Mouse (Mus musculus): Measurements from ENCODE around the gene Tmem91.
A peak's percentile ranks its signal among the peaks of the same experiment; 100 is the strongest.
"Not testable (repeated sequence)": the region's sequence is repeated elsewhere in the genome, so short reads cannot be mapped to it uniquely, and the experiment has no call there.

The Tmem91 gene

DNA sequence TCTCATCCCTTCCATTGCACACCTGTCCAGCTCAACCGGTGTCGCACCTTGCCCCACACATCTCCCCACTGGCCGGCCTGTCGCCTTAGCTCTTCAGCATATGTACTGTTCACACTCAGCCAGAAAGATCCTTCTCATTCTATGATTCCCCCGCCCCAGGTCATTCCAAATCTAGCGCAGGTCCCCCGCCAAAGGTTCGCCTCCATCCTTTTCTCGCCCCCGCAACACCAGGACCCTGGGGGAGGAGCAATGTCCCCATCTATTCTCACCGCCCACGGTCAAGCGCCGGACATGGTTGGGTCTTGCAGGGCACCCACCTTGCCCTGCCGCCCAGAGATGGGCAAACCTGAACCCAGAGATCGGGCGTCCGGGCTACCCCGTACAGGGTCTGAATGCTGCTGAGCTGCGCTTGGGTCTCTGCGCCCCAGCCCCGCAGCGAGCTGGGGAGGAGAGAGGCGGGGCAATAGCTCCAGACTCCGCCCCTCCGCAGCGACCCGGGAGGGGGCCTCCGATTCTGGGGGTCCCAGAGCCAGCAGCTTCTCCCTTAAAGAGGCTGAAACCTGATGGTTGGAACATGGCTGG, at the start of gene Tmem91:
Tmem91 (minus strand) TSS at position 448 of the 582 bp plus-strand sequence.
- DNase-seq, result no peak

DNA sequence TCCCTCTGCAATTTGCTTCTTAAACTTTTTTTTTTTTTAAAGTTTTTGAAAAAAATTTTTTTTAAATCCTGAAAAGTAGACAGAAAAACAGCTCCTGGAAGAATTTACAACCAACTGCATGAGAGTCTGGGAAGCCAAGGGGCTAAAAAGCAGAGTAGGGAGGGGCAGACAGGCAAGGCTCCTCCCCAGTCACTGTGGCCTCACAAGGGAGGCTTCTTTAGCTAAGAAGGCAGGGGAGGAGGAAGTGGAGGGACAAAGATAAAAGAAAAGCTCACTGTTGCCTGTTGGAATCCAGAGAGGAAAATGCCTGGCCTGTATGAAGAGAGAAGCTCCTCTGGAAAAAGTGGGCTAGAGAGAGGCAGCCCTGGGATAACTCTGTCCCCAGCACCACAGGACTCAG, 46.8 kb upstream of the Tmem91 start:
- not testable (repeated sequence) for DNase-seq

DNA sequence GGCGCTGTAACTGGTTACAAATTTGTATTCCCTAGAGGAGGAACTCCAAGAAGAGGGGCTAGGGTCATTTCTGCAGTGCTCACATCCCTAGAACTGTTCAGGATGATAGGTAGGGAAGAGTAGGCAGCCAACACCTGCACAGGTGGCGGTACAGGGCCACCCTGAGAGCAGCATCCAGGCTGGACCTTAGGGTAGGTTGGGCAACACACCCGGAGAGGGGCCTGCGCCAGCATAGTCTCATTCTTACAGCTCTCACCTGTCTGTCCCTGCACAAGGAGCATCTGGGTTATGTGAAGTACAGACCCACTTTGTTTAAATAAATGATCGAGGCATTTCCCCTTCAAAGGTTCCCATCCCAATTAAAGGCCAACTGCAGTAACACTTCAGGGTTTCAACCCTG, 45.8 kb upstream of the Tmem91 start:
- DNase-seq, result no peak

DNA sequence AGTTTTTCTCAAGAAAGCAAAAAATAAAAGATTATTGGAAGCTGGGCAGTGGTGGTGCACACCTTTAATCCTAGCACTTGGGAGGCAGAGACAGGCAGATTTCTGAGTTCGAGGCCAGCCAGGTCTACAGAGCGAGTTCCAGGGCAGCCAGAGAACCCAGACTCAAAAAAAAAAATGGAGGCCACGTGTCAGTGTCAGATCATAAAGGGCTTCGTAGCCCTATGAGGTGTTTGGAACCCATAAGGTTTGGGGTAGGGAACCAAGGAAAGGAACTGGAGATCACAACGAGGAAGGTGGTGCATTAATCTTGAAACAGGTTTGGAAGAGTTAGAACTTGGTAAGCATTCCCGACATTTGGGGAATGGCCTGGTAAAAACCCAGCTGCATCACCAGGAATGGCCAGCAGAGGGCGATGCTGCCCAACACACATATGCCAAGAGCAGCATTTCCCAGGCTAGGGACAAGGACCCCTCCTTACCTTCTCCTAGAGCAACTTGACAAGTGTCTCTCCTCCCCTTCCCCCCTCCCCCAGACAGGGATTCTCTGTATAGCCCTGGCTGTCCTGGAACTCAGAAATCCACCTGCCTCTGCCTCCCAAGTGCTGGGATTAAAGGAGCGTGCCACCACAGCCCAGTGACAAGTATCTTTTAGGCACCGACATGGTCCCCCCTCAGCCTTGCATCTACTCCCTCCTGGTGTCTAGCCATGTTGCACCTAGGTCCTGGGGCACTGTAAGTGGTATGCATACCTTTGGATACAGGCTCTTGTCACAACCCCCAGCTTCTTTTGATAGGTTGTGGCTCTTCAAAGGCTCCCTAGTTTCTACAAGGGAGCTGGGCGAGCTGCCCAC, 45.0 kb upstream of the Tmem91 start:
- DNase-seq, result peak; percentile 77 to 85

DNA sequence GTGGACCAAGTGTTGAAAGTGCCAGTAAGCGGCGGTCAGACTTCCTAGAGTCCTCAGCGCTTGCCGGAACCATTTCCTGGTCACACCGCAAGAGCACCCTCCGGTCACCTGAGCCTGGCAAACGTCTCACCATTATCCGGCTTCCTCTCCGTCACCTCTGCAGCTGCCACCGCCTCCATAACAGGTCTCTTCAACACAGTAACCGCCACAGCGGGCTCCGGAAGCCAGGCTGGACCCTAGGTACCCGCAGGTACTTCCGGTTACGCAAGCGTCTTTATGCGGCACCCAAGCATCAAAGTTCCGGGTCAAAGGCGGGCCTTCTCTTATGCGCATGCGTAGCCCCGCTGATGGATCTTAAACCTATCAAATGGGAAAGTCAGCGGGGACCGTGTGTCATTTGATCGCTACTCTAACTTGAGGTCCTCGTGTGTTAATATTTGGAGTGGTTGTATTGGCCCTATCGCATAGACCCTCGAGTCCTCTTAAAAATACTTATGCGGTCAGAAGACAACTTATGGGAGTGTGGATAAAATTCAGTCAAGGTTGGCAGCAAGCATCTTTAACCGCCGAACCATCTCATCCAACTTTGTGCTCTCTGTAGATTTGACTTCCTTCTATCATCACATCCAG, 43.9 kb upstream of the Tmem91 start, which contains the start of gene Ccdc97:
Ccdc97 (minus strand) TSS at position 301 of the 630 bp plus-strand sequence.
- DNase-seq, result peak; percentile 92 to 96

DNA sequence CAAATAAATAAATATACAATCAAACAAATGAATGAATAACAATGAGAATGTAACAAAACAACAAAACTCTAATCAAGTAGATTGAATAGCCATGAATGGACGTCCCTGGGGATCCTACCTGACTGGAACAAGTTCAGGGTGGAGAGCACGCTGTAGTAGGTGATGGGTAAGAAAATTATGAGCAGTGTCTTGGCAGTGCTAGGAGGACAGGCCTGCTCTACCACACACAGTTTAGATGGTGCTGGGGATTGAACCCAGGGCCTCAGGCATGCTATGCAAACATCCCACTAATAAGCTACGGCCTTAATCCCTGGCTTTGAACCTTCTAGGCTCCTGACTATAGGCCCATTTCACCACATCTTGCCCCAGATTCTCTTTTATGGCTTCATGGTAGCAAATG, 42.5 kb upstream of the Tmem91 start:
- no peak for DNase-seq

DNA sequence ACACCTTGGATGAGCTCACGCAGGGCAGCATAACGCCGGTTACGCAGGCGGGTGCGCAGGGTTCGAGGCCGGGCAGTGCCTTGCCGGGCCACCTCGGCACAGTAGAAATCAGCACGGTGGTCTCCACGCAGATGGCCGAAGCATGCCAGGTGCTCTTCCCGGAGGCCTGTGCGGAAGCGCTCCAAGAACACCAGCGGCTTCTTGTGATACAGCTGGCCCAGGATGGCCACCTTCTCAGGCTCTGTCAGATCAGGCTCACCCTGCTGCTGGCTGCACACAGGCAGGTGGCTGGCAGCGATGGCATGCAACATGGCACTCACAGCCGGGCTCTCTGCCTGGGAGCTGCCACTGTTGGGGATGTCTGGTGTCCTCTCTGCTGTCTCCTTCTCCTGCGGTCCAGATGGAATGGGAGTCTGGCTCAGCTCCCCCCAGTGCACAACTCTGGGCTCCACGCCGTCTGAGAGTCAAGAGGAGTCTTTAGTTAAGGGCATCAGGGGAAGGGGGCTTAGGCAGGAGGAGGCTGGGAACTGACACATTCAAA, 40.8 kb upstream of the Tmem91 start:
- DNase-seq, result no peak

DNA sequence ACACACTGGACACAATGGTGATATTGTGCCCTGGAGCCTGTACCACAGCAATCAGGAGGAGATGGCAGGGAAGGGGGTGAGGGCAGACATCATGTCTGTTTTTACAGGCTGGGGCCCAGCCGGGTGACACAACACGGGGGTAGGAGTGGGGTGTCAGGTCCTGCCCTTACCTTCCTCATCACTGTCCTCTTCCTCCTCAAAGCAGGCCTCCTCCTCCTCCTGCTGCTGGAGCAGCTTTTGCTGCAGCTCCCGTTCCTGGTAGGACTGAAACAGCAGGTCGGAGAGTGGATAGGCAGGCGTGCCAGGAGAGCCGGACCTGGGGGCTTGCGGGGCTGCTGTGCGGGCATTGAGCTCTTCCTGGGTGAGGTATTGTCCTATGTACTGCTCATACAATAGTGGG, 39.6 kb upstream of the Tmem91 start:
- DNase-seq, result no peak

DNA sequence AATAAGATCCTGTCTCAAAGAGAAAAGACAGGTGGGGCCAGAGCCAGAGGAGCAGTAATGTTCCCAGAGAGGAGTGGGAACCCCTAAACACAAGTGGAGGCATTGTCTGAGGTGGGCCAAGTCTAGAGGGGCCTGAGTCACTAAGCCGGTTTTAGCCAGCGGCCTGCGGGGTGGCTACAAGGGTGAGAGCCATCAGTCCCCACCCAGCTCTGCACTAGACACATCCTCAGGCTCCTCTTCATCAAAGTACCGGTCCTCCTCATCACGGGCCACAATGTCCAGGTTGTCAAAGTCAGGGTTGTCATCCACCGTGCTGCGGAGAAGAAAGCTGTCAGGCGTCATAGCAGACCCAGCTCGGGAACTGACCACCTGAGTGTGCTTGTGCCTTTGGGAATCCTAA, 37.8 kb upstream of the Tmem91 start:
- DNase-seq, result no peak

DNA sequence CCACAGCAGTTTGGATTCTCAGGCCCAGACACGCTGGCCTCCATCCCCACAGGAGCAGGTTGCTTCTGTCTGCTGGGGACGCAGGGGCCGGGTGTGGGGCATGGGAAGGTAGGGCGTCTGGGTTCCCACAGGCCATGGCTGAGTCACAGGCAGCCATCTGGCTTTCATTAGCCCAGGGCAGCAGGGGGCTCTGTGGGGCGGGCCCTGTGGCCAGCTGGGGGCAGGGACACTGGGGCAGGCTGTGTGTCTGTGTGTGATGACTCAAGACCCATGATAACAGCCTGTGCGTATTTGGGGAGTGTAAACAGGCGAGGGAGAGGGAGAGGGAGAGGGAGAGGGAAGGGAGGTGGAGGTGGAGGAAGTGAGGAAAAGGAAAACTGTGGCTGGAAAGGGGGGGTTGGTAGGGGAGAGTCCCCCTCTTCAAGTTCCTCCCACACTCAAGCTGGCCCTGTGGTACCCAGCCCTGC, 36.8 kb upstream of the Tmem91 start:
- peak; percentile 69 to 76 for DNase-seq

DNA sequence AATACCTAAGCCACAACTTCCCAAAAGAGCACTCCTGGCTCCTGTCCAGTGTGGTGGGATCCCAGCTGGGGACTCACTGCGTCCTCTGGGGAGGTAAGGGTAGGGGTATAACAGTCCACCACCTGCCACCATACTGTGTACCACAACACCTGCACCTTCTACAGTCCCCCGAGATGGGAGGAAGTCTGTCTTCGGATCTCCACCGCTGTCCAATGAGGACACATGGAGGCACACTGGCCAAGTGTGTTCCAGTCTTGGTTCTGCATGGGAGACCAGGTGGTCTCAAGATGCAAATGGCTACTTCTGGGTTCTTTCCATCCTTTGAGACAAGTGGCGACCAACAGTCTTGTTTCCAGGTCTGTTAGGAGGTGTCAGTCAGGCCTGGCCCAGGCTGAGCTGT, 36.2 kb upstream of the Tmem91 start:
- DNase-seq, result no peak

DNA sequence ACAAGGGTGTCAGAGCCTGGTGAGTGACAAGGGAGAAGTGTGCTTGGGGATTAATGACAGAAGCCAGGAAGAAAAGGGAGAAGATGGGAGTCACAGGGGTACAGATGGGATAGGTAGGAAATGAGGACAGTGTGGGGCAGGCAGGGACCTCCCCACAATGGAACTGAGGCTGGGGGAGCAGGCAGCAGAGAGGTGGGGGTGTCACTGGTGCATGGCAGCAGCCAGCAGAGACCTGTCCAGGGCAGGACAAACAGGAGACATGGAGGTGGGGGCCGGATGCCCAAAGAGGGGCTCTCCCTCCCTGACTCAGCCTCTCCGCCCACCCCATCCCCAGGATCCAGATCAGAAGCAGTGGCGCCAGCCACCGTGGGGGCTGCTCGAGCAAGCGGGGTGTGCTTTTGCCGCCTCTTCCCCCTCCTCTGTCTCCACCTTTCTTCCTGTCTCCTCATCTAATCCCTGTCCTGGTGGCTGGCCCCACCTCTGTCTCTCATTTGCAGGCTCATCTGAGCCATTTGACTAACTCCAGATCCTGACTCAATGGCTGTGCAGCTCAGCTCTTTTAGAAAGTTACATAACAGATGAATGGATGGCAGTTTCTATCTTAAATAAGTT, 35.7 kb upstream of the Tmem91 start:
- no peak for DNase-seq

DNA sequence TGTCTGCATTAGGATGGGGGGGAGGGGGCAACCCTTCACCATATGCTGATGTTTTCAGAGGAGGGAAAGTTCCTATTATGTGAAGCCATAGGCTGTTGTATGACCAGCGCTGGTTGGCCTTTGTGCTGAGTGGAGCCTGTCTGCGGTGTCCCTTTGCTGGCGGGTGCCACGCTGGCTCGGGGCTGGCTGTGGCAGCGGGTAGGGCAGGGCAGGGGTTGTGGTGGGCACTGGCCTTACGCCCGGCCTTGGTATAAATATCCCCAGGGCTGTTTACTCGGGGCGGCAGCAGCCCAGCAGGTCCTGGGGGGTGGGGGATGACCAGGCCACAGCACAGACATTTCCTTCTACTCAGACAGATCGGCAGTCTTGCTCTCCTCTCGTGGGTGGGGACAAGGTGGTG, 35.0 kb upstream of the Tmem91 start:
- no peak for DNase-seq

DNA sequence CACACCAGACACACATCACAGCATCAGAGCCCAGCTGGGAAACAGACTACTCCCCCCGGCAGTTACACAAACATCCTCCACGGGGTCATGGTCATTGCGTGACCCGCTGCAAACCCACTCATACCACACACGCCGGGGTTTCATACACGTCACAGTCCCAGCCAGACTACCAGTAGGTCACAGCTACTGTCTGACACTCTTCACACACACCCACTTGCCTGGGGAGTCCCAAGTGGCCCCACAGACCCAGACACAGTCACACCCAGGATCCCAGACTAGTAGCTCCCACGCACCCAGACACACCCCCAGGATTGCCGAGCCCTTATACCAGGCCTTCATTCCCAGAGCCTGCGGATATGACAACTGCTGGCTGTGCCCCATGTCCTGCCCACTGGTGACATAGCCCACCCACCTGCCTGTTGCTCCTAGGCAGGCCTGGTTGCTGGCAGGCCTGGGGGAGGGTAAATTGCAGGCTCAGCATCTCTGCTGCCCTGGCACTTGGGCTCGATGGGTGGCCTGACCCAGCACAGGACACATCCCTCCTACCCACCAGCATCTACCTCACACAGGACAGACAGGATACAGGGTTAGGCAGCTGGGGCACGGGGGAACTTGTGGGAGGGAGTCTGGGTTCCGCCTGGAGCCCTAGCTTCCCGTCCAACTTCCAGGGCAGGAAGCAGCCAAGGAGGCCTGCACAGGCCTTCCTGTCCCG, 32.8 kb upstream of the Tmem91 start:
- no peak for DNase-seq

DNA sequence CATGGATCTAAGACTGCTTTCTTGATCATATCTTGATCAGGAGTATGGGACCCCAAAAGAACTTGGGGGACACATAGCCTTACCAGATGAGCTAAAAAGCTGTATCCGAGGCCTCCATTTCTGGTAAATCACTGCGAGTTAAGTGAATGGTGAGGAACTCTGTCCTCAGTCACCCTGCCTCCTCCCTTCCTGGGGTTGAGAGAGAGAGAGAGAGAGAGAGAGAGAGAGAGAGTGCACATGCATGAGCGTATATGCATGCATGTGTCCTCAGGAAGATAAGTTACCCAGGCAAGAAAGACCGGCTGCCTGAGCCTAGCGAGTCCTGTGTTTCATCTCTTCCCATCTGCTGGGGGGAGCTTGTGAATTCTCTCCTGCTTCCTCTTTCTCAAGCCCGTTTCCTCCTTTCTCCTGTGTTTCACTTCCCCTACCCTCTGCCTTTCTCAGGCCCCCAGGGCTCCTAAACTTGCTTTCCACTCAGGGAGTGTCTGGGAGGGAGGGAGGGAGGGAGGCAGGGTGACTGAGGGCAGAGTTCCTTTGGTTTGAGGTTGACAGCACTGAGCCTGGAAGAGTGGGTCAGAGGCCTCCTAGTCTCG, 31.7 kb upstream of the Tmem91 start:
- DNase-seq, result no peak

DNA sequence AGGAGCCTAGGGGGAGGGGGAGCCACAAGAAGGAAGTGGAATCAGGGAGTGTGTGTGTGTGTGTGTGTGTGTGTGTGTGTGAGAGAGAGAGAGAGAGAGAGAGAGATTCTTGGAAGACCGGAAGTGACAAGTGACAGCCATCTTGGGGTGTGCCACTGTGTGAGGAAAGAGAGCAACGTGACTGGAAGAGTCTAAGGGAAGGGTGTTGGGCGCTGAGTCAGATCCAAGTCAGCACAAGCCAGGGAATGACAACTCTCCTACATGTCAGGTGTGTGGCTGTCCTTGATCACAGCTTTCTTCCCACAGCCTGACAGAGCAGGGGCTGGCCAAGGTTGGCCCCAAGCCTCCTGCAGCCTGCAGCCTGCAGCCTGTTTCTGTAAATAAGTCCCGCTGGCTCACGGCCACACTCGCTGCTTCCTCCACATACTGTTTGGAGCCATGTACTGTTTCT, 30.9 kb upstream of the Tmem91 start:
- peak; percentile 51 to 56 for DNase-seq

DNA sequence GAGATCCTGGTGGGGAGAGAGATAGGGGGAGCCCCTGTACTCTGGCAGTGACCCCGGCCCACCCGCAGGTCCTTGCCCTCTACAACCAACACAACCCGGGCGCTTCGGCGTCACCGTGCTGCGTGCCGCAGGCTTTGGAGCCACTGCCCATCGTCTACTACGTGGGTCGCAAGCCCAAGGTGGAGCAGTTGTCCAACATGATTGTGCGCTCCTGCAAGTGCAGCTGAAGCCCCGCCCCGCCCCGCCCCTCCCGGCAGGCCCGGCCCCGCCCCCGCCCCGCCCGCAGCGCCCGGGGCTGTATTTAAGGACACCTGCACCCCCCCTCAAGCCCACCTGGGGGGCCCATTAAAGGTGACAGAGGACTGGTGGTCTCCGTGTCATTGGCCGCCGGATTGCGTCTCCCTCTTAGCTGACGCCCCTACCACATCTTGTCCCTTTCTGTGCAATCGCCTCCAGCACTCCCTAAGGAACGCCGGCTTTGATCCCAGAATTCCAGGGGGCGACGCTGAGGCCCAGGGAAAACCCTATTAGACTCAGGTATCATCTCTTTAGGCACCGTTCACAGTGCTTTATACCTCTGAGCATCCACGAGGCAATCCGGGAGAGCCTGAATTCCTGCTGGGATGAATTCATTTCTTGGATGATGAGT, 29.9 kb upstream of the Tmem91 start:
- DNase-seq, result no peak

DNA sequence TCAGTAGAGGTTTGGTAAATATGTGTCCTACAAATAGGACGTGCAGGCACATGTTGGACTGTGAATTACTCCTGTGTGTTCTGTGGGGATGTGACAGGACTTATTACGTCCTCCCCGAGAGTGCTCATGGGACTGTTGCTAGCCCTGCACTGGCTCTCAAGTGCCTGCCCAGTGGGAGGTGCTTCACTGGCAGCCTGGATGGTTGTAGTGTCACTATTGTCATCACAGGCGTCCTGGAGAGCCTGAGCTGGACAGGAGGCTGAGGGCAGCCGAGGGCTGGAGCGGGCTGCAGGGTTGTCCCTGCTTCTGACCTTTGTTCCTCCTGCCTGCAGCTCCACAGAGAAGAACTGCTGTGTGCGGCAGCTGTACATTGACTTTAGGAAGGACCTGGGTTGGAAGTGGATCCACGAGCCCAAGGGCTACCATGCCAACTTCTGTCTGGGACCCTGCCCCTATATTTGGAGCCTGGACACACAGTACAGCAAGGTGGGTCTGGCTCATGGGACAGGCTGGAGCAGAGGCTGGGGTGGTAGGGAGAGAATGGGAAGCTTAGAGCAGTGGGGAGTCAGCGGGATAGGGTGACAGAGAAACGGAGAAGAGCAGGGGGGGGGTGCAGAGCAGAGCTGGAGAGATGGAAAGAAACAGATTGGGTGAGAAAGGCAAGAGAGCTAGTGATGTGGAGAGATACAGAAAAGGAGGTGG, 29.0 kb upstream of the Tmem91 start:
- DNase-seq, result no peak

DNA sequence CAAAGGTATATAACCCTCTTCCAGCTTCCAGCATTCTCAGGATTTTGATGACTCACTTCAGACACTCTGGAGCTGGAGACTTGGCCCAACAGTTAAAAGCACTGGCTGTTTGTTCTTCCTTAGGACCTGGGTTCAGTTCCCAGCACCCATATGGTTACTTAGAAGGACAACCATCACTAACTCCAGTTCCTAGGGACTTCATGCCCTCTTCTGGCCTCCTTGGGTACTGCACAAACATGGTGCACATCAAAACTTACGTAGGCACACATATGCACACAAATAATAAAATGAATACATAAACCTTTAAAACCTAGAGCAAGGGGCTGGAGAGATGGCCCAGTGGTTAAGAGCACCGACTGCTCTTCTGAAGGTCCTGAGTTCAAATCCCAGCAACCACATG, 27.4 kb upstream of the Tmem91 start:
- DNase-seq, result no peak

DNA sequence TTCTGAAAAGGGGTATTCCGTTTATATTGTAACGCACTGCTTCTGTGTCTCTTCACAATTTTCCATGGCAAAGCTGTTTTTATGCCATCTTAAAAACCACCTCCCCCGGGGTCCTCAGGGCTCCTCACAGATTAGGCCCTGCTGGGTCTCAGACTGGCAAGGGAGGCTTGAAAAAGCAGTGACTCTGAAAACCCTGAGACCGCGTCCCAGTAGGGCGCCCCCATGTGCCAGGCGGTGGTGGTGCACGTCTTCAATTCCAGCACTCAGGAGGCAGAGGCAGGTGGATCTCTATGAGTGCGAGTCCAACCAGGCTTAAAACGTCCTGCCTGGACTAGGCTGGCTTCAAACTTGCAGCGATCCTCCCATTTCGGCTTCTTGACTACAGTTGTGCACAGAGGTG, 25.8 kb upstream of the Tmem91 start:
- no peak for DNase-seq

DNA sequence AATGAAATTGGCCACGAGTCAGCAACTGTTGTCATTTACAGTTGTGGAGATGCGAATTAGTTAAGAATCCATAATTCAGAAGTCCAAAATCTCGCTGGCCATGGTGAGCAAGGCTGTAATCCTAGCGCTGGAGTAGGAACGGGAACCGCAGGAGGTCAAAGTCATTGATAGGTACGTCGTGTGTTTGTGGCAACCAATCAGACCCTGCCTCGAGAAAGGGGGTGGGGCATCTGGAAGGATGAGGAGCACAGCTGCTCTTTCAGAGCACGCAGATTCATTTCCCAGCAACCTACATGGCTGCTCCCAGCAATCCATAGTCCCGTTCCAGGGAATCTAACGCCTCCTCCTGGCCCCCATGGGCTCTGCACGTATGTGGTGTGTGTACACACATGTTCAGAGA, 24.9 kb upstream of the Tmem91 start:
- DNase-seq, result no peak
